Mouse (Mus musculus) intestine, embryonic 14.5 days (tissue): ENCODE measurements at regions not wholly inside any gene's neighbourhood (a gene's known extent, or its start where the extent isn't known, plus 50 kb on each side); places are given as distances from the start of the nearest gene placed in this dataset.

Experiments
- ATAC-seq: fragments of 200-750 bp; cut with Nextera tagmentation; replicated peaks from 2 replicates; pipeline ENCODE4 v1.8.0; 2017; ENCODE audit warnings: low read depth, moderate number of reproducible peaks, moderate TSS enrichment, moderate library complexity; ENCODE audit not compliant: low FRiP score, low TSS enrichment
- DNase-seq: peaks from one replicate; pipeline ENCODE4 v3.0.0-alpha.2; 2018; ENCODE audit warnings: low spot score
- H3K27ac ChIP-seq: fragments of 300-500 bp; sonication (generic); 2 replicates; pipeline ENCODE4 v1.5.1; 2014; ENCODE audit warnings: low read depth, mild to moderate bottlenecking, control low read depth
- H3K27me3 ChIP-seq: fragments of 300-500 bp; sonication (generic); replicated peaks from 2 replicates; pipeline ENCODE4 v1.6.1; 2014; ENCODE audit warnings: low read length, control low read depth; ENCODE audit not compliant: control insufficient read depth, insufficient read depth
- H3K36me3 ChIP-seq: fragments of 300-500 bp; sonication (generic); 2 replicates; pipeline ENCODE4 v1.6.1; 2014; ENCODE audit warnings: low read length, control low read depth; ENCODE audit not compliant: control insufficient read depth, insufficient read depth
- H3K4me1 ChIP-seq: fragments of 300-500 bp; sonication (generic); replicated peaks from 2 replicates; pipeline ENCODE4 v1.6.1; 2014; ENCODE audit warnings: low read length, control low read depth, mixed read lengths; ENCODE audit not compliant: control insufficient read depth, insufficient read depth
- H3K4me2 ChIP-seq: fragments of 300-500 bp; sonication (generic); 2 replicates; pipeline ENCODE4 v1.6.1; 2014; ENCODE audit warnings: low read length
- H3K4me3 ChIP-seq: fragments of 300-500 bp; sonication (generic); 2 replicates; pipeline ENCODE4 v1.5.1; 2014; ENCODE audit warnings: low read depth, low read length, control low read depth, mixed read lengths
- H3K9ac ChIP-seq: fragments of 300-500 bp; sonication (generic); 2 replicates; pipeline ENCODE4 v1.6.1; 2014; ENCODE audit warnings: mild to moderate bottlenecking, low read length
- H3K9me3 ChIP-seq: fragments of 300-500 bp; sonication (generic); 2 replicates; pipeline ENCODE4 v1.6.1; 2016; ENCODE audit warnings: low read length, control low read depth; ENCODE audit not compliant: control insufficient read depth
- WGBS: fragments of 180-500 bp; shearing (Covaris S2); extraction: QIAGEN DNeasy Blood & Tissue Kit; methylation state at CpG from one replicate; pipeline ENCODE4 v1.1.7; 2014; 5-methylcytosine and 5-hydroxymethylcytosine counted together

DNA sequence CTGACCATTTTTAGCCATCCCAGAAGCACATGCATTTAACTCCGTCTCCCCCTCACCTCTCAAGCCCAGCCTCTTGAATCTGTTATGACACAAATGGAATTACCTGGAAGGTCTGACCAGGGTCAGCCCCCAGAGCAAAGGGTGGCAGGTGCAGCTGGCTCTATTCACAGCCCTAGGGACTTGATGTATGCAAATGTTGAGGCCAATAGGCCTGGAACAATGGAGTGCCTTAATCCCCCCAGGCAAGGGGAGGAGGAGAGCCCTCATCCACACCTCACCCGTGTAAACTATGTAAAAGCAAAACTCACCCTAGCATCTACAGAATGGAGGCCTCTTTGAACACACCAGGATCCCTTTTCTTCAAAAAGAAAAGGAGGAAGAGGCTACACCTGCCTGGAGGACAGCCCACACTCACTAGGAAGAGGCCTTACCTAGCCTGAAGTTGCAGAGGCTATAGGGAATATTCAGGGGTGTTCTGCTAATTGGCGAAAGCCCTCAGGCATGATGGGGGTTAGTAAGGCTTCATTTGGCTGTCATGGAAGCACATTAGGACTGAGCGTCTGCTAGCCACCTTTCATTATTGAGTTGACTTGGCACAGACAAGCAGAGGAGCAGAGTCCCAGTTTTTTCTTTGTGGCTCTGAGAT, 388.4 kb downstream of the Hs3st3b1 start:
- Histone ChIP-seq H3K4me3 (no peak overlapping the region), H3K4me2 (no peak overlapping the region), H3K36me3 (no peaks in the 10 kb centered on the region), H3K9ac (no peak overlapping the region), H3K27me3 (no peaks in the 10 kb centered on the region), H3K27ac (no peak overlapping the region), H3K9me3 (no peaks in the 10 kb centered on the region), H3K4me1 (no peaks in the 10 kb centered on the region)
- ATAC-seq (no peak), DNase-seq (no peak)
- WGBS = 64% methylated on average over 4 of the region's 4 CpGs

DNA sequence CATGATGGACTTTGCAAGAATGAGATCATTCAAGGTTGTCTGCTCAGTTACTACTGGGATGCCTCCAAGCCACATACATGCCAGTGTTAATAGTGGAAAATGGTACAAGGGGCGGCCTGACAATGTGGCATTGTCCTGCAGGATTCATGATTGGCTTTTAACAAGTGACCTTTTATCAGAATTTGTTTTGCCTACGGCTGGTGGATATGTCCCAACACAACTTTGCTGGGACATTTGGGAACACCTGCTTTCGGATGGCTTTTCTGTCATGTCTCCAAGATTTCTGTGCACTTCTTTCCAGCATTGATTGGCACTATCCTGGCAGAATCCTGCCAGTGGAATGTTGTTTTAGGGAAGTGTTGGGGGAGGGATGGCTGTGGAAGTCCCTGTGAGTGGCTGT, 384.4 kb downstream of the Hs3st3b1 start:
- H3K27me3 ChIP-seq = no peaks in the 10 kb centered on the region
- no peaks in the 10 kb centered on the region for H3K4me1 ChIP-seq
- H3K9ac ChIP-seq = no peak overlapping the region
- no peaks in the 10 kb centered on the region for H3K9me3 ChIP-seq
- no peak overlapping the region for H3K27ac ChIP-seq
- no peak overlapping the region for H3K4me2 ChIP-seq
- H3K36me3 ChIP-seq = no peaks in the 10 kb centered on the region
- DNase-seq = no peak
- WGBS = 76% methylated on average over 3 of the region's 3 CpGs
- no peak for ATAC-seq
- H3K4me3 ChIP-seq = no peak overlapping the region

DNA sequence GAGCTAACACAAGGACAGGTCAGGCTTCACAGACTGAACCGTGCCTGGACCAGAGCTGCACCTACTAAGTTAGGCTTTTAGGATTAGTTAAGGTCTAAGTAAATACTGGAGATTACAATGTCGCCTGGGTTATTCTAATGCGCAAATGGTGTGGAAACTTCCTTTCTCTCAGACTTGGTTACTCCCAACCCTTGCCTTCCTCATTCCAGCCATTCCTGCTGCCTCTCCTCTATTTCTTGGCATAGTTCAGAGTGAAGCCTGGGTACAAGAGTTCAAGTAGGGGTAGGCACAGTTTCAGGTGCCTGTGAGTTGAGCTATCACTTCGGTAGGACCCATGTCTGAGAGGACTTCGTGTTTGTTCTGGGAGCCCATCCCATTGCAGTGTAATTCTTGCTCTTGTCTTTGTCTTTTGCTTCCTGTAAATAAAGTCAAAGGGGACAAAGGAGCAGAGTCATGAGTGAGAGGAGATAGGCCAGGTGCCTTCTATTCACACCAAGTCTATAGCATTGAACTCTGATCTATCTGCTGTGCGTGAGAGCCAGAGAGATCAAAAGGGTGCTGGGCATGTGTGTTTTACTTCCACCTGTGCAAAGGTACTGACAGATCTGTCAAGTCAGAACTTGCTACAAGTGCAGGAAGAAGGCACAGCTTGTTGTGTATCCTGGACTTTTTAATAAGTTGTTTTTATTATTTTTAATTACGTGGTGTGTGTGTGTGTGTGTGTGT, 378.0 kb downstream of the Hs3st3b1 start:
- H3K4me2 ChIP-seq = no peak overlapping the region
- DNase-seq = no peak

DNA sequence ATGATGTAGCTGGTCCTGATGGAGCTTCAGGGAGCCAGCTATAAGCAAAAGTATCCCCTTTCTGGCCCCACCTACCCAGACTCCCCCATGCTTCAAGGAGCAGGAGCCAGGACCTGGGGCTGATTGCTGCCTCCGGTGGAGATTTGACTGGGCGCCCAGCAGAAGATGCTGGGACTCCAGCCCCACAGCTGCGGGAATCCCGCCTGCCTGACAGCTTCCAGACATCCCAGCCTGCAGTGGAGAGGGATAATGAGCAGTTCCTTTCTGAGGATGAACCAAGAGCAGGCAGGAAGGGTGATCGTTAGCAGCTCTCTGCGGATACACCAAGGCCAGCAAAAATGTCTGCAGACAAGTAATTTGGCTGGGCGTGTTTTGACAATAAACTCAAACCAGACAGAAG, 376.6 kb downstream of the Hs3st3b1 start:
- Histone ChIP-seq H3K4me1 (peaks cover 4% of the 10 kb centered on the region), H3K4me2 (no peak overlapping the region), H3K27me3 (no peaks in the 10 kb centered on the region), H3K9me3 (no peaks in the 10 kb centered on the region), H3K36me3 (no peaks in the 10 kb centered on the region), H3K4me3 (no peak overlapping the region), H3K9ac (no peak overlapping the region), H3K27ac (peak overlapping the region; percentile 51)
- ATAC-seq (peak; percentile 66), DNase-seq (peak; percentile 66)
- 12% methylated on average over 7 of the region's 7 CpGs for WGBS

More for the DNA sequence above, 378.0 kb downstream of the Hs3st3b1 start:
- Histone ChIP-seq H3K9me3 (no peaks in the 10 kb centered on the region), H3K4me3 (no peak overlapping the region), H3K9ac (no peak overlapping the region), H3K36me3 (no peaks in the 10 kb centered on the region), H3K27ac (no peak overlapping the region), H3K27me3 (no peaks in the 10 kb centered on the region), H3K4me1 (peaks cover 4% of the 10 kb centered on the region)
- 72% methylated on average over 7 of the region's 7 CpGs for WGBS
- no peak for ATAC-seq

DNA sequence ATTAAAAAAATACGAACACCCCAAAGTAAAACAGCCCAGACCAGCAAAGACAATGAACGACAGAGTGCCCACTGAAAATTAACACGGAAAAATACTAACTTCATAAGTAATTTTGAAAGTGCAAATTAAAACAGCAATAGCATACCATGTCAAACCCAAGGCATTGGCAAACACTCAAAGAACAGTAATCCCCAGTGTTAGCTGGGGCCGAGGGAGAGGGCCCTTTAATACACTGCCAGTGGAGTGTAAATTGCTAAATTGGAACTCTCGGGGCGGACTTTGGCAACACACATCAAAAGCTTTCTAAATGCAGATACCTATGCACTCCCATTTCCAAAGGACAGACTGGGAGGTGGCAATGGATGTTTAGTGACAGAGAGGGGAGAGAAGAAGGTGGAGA, 361.6 kb downstream of the Hs3st3b1 start:
- no peaks in the 10 kb centered on the region for H3K9me3 ChIP-seq
- H3K4me2 ChIP-seq = no peak overlapping the region

DNA sequence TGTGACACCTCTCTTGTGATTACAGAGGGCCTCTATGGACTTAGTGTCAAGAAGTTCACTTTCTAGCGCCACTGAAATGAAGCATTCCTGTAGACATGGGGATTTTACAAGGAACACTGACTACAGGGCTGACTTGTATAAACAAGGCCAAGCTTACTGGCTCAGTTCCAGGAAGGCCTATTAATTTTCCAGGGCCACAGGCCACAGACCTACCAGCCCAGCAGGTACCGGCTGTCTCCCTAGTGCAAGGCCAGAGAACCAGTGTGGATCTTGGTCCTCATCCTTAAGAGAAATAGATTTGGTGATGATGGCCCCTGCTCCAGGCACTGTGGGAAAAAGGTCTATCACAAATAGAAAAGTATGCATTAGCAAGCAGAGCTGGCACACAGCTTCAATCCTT, 359.4 kb downstream of the Hs3st3b1 start:
- ATAC-seq (no peak), DNase-seq (no peak)
- Histone ChIP-seq H3K36me3 (no peaks in the 10 kb centered on the region), H3K9ac (no peak overlapping the region), H3K9me3 (no peaks in the 10 kb centered on the region), H3K4me2 (no peak overlapping the region), H3K4me1 (no peaks in the 10 kb centered on the region; the same call in 1 of the 2 replicates), H3K27ac (no peak overlapping the region), H3K27me3 (no peaks in the 10 kb centered on the region), H3K4me3 (no peak overlapping the region)
- WGBS = 38% methylated on average over 2 of the region's 2 CpGs

More for the DNA sequence above, 361.6 kb downstream of the Hs3st3b1 start:
- Histone ChIP-seq H3K4me1 (peaks cover 4% of the 10 kb centered on the region; the same call in 1 of the 2 replicates), H3K4me3 (no peak overlapping the region), H3K27ac (no peak overlapping the region), H3K36me3 (no peaks in the 10 kb centered on the region), H3K27me3 (no peaks in the 10 kb centered on the region), H3K9ac (no peak overlapping the region)
- 81% methylated on average over 6 of the region's 6 CpGs for WGBS
- ATAC-seq (no peak), DNase-seq (no peak)

DNA sequence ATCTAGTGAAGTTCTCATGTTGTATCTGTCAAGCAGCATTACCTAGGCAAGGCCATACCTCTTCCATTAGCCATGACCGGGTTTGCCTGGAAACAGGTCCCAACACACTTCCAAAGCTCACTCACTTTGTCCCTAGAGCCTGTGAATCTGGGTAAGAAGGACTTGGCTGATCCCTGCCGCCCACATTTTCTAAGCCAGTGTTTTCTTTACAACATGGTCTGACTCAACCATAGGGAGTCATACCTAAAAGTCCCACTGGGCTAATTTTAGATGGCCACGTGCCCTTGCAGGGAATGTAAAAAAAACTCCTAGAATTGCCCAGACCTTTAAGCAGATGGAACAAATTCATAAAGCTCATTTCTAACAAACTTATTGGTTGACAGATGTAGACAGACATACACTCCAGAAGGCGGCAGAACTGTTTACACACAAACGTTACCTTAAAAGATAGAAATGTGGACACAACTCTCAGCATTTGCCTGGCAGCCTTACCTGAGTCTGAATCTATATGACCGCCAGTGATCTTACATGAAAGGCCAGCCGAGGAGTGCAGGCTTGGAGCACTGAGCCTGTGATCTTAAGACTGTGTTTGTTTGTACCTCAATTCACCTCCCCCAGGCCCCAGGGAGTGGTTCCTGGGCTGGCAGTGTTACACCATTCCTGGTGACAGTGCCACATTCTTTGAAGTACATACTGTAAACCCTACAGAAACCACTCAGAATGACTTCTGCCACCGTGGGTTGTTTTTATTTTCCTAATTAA, 356.4 kb downstream of the Hs3st3b1 start:
- Histone ChIP-seq H3K36me3 (no peaks in the 10 kb centered on the region), H3K9me3 (no peaks in the 10 kb centered on the region), H3K27ac (no peak overlapping the region), H3K9ac (no peak overlapping the region), H3K4me2 (no peak overlapping the region), H3K27me3 (no peaks in the 10 kb centered on the region), H3K4me1 (no peaks in the 10 kb centered on the region; the same call in 1 of the 2 replicates), H3K4me3 (no peak overlapping the region)
- 58% methylated on average over 8 of the region's 8 CpGs for WGBS
- ATAC-seq = no peak
- no peak for DNase-seq

DNA sequence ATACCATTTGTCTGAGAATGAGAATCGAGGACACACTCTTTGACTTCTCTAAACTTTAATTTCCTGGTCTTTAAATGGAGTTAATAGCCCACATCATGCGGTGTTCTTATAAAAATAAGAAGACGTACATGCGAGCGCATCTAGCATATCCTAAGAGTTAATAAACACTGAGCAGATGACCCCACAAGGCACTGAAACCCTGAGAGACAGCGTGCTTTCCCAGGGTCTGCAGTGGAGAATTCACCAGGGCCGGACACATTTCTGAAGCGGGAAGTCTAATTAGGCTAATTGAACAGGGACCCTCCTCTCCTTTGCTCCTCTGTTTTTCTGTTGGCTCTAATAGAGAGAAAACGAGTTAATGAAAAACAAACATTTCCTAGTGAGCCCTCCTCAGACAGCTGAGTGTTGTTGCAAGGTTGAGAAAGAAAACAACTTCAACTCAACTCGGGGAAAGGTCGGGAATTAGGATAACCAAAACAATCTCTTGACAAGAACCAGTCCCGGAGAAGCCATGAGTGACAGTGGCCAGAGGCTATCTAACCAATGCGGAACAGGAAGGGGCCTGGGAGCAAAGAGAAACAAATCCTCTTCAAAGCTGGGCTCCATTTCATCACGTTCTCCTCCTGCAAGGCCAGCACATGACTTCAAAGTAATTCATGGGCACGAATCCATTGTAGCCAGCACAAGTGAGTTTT, 352.2 kb downstream of the Hs3st3b1 start:
- no peak overlapping the region for H3K9ac ChIP-seq
- H3K4me2 ChIP-seq = no peak overlapping the region
- H3K4me3 ChIP-seq = no peak overlapping the region
- ATAC-seq = no peak
- H3K27ac ChIP-seq = no peak overlapping the region
- no peaks in the 10 kb centered on the region for H3K27me3 ChIP-seq
- DNase-seq = no peak
- no peaks in the 10 kb centered on the region for H3K9me3 ChIP-seq
- WGBS = 26% methylated on average over 15 of the region's 15 CpGs
- no peaks in the 10 kb centered on the region for H3K4me1 ChIP-seq
- H3K36me3 ChIP-seq = no peaks in the 10 kb centered on the region
